9 mouse cellular contexts compared by ENCODE assay signal in the genomic region with DNA sequence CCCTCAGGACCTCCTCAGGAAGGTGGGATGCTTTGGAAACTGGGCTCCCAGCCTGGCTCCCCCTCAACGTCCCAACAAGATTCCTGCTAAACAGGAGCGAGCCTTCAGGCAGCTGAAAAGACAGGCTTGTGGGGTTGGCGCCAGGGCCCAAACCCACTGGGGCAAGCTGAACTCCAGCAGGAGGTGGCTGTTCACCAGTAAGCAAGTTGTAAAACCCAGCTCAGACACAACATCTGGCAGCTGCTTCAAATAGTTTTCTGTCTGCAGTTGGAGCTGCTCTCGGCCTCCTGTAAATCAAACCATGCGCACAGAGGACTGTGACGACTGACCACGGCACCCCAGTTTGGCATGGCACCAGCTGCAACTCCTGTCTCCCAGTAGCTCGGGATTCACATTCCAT.
A peak's percentile ranks its signal among the peaks of the same experiment; 100 is the strongest.
DNase-seq lines count a peak whose midpoint lies in the region; ATAC-seq and TF ChIP-seq lines count a peak whose summit lies in the region.
"Had no signal": no experiment of that assay in that cellular context is flagged by ENCODE, and none has a peak within 500 bp of the region (broad histone marks: within the 10 kb centered on the region; RNA-seq: fewer than 3 reads in every experiment).

No protein-coding gene starts in this region.

- no peaks in the 10 kb centered on the region for H3K79me2 ChIP-seq in myocyte (ENCODE audit: control insufficient read depth, insufficient read depth)

- no peak for TF ChIP-seq POLR2A in myocyte (IDR thresholded peaks at IDR 0.05; ENCODE audit: insufficient read length, low read depth)

- no peak overlapping the region for H3K4me3 ChIP-seq in myocyte
- H3K4me3 ChIP-seq: liver, embryonic 15.5 days had no signal

- ATAC-seq in megakaryocyte, adult 5-6 weeks (ENCODE audit: poor library complexity, severe bottlenecking): no peak

- DNase-seq in ovary, postnatal 36 days (ENCODE audit: low spot score): peak; percentile 74
- DNase-seq in ovary, postnatal 10 days (ENCODE audit: low spot score): no peak
- peak; percentile 73 to 80 for DNase-seq in heart, adult 18-20 months
- peak; percentile 41 for DNase-seq in kidney, adult 18-20 months
- DNase-seq in right cerebral cortex, adult 18-20 months: no peak
- no peak for DNase-seq in left cerebral cortex, adult 8-10 months (ENCODE audit: low spot score in 2 of 2)

- no peak overlapping the region for H3ac ChIP-seq in myocyte (ENCODE audit: control insufficient read depth, insufficient read length)

- no peaks in the 10 kb centered on the region for H3K36me3 ChIP-seq in myocyte (ENCODE audit: control insufficient read depth, insufficient read depth)
- H3K36me3 ChIP-seq: liver, embryonic 15.5 days had no signal

- peak overlapping the region; percentile 54 for H3K4me2 ChIP-seq in myocyte (ENCODE audit: low read depth)
- H3K4me2 ChIP-seq: liver, embryonic 15.5 days had no signal

- H3K27me3 ChIP-seq in myocyte (ENCODE audit: control insufficient read depth, insufficient read depth, insufficient read length): no peaks in the 10 kb centered on the region

TF ChIP-seq in myocyte, 11 proteins besides CTCF, POLR2A, EP300 and RAD21:
- no peak for TF ChIP-seq POLR2AphosphoS2 (IDR thresholded peaks at IDR 0.05; ENCODE audit: insufficient read length, low read depth)
- TF ChIP-seq CEBPB (IDR thresholded peaks at IDR 0.05; ENCODE audit: insufficient read depth, poor library complexity, severe bottlenecking): no peak
- peak in 2 of 3 experiments; percentile 27 for TF ChIP-seq MYOG (IDR thresholded peaks at IDR 0.05; ENCODE audit: control insufficient read depth in 1 of 3, insufficient read depth in 1 of 3, insufficient read length in 2 of 3, low read depth in 2 of 3)
- peak; percentile 5 for TF ChIP-seq TCF12 (IDR thresholded peaks at IDR 0.05; ENCODE audit: insufficient read depth, poor library complexity, severe bottlenecking)
- peak in 2 of 3 experiments; percentile 61 to 73 for TF ChIP-seq MYOD1 (IDR thresholded peaks at IDR 0.05; ENCODE audit: control insufficient read depth in 1 of 3, insufficient read length in 2 of 3, low read depth in 2 of 3)

Comparison
In these comparisons a context has a peak if more than half of its experiments do, and no peak if none do; other contexts are left out.
1. DNase-seq: peak in ovary, postnatal 36 days (single experiment), heart, adult 18-20 months (2 of 2) and kidney, adult 18-20 months (single experiment); none in ovary, postnatal 10 days (single experiment), right cerebral cortex, adult 18-20 months (single experiment) and left cerebral cortex, adult 8-10 months (0 of 2).